Mouse (Mus musculus) heart, adult 8-10 months (tissue): ENCODE data around the gene Itga3. TPM values are rescaled to one million over a fixed set of nuclear protein-coding genes. Genes with fewer than 3 reads are reported as not detected.

Source experiments
- DNase-seq: peaks from one replicate; pipeline ENCODE4 v3.0.0; 2022; ENCODE audit warnings: low spot score
- total RNA-seq, 4 experiments: library from RNA; stranded (reverse); gene quantifications; 2 replicates each; pipeline ENCODE4 v1.2.4; 2022

The Itga3 gene
- 10 to 100 TPM in 1 of 4 experiments, 1 to 10 TPM in 3; 9.1 to 10.3 (median 9.8) TPM for total RNA-seq

GRCm38 (mm10) chr11:95076536-95077111 is at the start of gene Itga3:
Gene Itga3 (minus strand): TSS chr11:95076801.
- peak; percentile 62 for DNase-seq

DNA sequence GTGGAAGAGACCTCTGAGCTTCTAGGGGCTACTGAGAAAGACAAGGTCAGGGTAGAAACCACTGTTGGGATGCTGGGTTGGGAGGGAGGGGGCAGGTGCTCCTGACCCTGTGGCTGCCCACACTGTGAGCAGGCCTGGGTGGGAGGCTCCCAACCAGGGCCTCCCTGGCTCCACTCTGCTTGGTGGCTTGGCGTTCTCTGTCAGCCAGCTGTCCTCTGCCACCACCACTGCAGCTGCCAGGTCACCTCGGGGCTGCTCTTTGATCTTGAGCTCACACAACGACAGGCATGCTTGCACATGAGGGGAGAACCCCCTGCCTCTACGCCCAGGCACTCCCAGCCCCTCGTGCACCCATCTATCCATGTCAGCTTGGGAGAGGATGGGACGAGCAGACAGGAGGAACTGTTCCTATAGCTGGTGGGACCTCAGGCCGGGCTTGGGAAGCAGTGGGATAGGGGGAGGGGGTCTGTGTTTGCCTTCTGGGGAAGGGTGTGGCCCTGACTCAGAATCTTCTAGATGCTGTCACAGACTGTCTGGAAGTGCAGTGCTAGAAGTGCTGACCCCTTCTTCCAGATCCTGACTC is 48.9 kb upstream of the Itga3 start:
- DNase-seq = no peak

GRCm38 (mm10) chr11:95122100-95122489 is 45.5 kb upstream of the Itga3 start:
- DNase-seq = no peak

GRCm38 (mm10) chr11:95121161-95122099 is 44.8 kb upstream of the Itga3 start:
- DNase-seq = no peak

DNA sequence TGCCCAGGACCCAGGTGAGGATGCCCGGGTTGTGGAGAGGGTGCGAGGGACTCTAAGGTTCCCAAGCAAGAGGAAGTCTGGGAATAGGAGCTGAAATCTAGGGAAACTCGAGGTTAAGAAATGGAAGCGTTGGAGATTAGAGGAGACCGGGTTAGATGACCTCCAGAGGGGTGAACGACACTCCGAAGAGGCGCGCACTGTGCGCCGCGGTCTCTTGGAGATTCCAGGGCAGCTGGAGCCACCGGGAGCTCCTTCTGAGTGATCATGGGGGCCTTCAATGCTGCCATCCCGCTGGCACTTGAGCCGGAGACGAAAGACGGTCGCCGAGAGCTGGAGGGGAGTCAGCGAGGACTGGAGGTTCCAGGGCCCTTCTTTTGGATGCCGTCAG is 44.0 kb upstream of the Itga3 start:
- DNase-seq = no peak

DNA sequence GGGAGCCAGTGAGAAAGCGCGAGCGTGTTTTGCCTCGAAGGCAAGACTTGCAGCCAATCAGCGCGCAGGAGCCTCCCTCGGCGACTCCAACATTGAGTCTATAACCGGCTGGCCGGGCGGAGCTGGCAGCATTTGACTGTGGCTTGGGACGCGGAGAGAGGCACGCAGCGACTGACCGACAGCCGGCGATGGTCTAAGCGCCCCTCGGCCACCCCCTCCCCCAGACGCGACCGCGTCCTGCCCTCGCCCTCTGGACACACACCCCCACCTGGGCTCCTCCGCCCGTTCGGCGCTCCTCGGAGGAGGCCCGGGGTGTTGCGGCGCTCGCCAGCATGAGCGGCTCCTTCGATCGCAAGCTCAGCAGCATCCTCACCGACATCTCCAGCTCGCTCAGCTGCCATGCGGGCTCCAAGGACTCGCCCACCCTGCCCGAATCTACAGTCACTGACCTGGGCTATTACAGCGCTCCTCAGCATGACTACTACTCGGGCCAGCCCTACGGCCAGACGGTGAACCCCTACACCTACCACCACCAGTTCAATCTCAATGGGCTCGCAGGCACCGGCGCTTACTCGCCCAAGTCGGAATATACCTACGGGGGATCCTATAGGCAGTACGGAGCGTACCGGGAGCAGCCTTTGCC is 43.5 kb upstream of the Itga3 start, which contains the start of gene Dlx3:
TSS of gene Dlx3 (plus strand) at position 130 of the 643 bp plus-strand sequence.
- DNase-seq = no peak

DNA sequence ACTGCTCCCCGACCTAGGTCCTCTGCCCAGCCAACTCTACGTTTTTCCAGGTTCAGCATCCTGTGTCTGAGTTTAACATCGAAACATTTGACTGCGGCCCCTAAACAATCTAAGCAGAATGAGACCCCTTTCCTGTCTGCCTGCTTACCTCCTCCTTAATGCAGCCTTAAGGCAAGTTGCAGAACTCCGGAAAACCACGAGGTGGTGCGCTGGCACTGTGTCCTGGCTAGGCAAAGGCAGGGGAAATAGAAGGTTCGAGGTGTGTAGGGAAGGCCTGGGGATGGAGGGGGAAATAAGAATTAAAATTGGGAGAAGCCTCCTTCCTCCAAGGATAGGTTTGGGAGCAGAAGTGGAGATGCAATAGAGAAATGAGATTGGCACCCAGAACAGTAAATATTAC is 41.9 kb upstream of the Itga3 start:
- peak; percentile 66 for DNase-seq

- peak; percentile 62 for DNase-seq
These were observed 40.4 kb upstream of the Itga3 start for GRCm38 (mm10) chr11:95117030-95117429.

- DNase-seq = no peak
These were observed 33.5 kb upstream of the Itga3 start for GRCm38 (mm10) chr11:95110081-95110480.

DNA sequence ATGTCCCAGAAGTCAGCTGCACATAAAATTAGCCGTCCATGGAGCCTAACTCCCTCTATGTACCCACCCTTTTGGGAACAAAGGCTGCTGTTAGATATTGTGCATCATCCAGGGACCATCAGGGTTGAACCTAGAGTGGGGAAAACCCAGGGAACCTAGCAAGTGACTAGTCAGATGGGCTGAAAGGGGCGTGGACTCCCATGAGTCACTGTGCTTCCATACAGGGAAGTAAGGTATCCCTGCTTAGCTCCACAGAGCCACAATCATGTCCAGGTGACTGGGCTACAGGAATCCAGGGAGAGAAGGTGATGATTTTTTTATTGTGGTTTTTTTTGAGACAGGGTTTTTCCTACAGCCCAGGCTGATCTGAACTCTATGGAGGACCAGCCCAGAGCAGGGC is 32.4 kb upstream of the Itga3 start:
- no peak for DNase-seq

DNA sequence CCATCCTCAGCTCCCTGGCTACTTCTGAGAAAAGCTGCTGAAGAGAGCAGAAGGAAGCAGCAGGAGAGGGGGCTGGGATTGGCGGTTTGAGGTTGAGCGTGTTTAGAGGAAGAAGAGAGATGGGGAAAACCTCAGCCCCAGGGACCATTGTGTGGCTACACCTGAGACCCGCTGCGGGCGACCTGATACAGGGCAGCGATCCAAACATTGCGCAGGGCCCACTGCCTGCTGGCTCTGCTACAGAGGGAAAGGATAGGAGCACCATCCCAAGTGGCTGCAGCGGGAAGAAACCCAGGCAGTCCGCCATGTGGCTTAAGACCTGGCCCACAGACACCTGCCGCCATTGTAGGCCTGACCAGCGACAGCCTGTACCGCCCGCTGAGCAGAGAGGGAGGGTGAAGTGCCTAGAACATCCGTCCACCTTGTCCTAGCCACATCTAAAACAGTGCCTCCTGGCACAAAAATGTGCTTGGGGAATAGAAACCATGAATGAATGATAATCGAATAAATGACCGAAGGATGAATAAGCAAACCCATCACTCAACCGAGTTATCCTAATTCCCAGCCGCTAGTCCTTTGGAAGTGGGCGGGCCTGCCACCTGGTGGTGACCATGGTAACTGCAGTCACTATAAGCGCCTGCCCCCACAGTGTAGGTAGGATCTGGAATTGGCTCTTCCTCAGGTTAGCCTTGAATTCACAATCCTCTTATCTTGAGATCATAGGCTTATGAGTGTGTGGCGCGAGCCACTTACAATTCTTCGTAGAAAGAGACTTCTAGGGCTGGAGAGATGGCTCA is 30.0 kb upstream of the Itga3 start:
- peak; percentile 62 for DNase-seq

- DNase-seq = no peak
These were observed 28.8 kb upstream of the Itga3 start for GRCm38 (mm10) chr11:95105274-95105874.

DNA sequence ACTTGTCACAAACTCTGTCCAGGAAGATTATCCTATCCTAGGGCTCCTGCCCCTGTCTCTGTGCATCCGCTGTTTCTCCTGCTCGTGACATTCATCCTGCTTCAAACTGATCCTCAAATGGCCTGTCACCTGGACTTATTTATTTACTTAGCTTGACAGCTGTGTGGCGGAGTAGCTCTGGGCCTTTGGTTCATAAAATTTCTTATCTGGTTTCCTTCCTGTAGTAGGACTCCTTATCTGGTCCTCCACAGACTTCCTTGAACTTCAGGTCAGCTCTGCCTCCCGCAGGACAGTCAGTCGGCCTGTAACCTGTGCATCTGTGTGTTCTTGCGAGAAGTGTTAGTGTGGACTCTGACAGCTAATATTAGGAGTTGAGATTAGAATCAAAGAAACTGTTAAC is 27.7 kb upstream of the Itga3 start:
- DNase-seq = peak; percentile 51

- no peak for DNase-seq
These were observed 25.7 kb upstream of the Itga3 start for GRCm38 (mm10) chr11:95102161-95102904.

- DNase-seq = no peak
These were observed 24.6 kb upstream of the Itga3 start for GRCm38 (mm10) chr11:95101071-95101788.

DNA sequence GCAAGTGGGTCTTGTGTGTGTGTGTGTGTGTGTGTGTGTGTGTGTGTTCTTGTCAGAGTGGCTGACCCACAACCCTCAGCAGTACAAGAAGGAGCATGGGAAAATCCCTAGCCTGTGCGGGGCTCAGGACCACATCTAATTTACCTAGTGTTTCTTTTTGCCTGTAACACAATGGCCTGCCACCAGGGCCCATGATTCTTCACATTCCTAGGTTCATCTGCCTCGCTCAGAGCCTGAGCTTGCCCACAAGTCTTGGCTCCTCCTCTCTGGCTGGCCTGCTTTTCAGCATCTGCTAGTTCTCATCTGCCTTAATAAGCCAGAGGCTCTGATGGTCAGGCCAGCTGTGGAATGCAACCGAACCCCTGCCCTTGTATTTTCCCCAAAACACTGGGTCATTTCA is 23.8 kb upstream of the Itga3 start:
- no peak for DNase-seq

DNA sequence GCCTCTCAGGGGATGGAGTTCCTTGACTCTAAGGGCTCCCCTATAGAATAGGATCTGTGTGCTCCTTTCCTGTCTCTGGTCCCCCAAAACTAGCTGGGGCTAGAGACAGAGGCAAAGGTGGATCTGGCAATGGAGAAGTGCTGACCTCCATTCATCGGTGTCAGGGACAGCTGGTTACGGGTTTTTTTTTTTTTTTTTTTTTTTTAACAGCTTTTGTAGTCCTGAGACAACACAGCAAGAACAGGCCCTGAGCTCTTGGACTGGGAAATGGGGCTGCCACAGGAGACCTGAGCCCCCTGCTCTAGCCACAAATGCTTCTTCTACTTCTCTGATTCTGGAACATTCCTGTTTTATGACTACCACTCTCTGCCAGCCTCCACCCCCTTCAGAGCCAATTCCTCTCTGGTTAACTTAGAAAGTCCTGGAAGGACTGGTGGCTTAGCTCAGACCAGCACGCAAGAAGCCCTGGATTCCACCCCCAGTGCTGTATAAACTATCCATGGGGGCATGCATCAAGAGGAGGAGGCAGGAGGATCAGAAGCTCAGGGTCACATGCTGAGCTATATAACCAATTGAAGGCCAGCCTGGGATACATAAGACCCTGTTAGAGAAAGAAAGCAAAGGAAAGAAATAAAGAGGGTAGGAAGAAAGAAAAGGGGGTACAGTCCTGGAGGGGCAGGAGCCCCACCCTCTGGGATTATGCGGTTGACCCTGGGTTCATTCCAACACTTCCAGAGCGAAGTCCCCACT is 21.9 kb upstream of the Itga3 start:
- DNase-seq = no peak

- DNase-seq = no peak
These were observed 21.3 kb upstream of the Itga3 start for GRCm38 (mm10) chr11:95097889-95098288.
